In the genomic region with DNA sequence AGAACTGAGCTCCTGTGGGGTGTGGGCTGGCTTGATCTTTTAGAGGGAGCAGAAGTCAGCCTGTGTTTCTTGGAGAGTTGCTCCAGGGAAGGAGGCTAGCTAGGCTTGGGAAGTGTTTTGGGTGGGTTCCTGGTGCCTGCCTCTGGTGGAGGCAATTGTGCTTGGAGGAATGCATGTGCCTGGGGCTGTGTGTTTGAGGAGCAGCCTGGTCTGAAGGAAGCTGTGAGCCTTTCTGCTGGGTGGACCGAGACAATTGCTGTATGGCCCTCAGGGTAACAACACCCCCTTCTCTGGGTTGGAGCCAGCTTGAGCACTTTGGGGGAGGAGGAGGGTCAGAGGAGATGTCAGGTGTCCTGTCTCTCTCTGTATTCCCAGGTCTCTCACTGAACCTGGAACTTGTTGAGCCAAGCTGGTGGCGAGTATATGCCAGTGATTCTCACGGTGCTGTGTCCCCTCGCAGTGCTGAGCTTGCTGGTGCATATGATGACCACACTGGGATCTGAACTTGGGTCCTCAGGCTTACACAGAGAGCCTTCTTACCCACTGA, we compare ENCODE assay signal across 9 mouse cellular contexts. TPM values are rescaled to one million over a fixed set of nuclear protein-coding genes. Genes with fewer than 3 reads are reported as not detected.
DNase-seq lines count a peak whose midpoint lies in the region; ATAC-seq lines count a peak whose summit lies in the region.
"Had no signal": no experiment of that assay in that cellular context is flagged by ENCODE, and none has a peak within 500 bp of the region (broad histone marks: within the 10 kb centered on the region; RNA-seq: fewer than 3 reads in every experiment).

No protein-coding gene starts in this region.

- peak overlapping the region; percentile 87 for H3K9ac ChIP-seq in heart, embryonic 12.5 days
- peak overlapping the region; percentile 78 for H3K9ac ChIP-seq in hindbrain, embryonic 13.5 days
- H3K9ac ChIP-seq in midbrain, embryonic 11.5 days (ENCODE audit: low read length) = 0 out of 2 replicates have a peak overlapping the region, but pooled peaks have one; percentile 7

- no peak for ATAC-seq in heart, embryonic 12.5 days (ENCODE audit: insufficient number of reproducible peaks, low FRiP score)
- no peak for ATAC-seq in hindbrain, embryonic 13.5 days (ENCODE audit: low FRiP score)
- ATAC-seq in midbrain, embryonic 11.5 days (ENCODE audit: low FRiP score) = no peak
- ATAC-seq in monocyte, adult 5-6 weeks (replicated peaks; ENCODE audit: insufficient number of reproducible peaks, low FRiP score, low TSS enrichment, poor library complexity, severe bottlenecking) = no peak

- no peak for DNase-seq in heart, postnatal 14 days
- no peak for DNase-seq in midbrain, embryonic 11.5 days (ENCODE audit: low spot score, missing footprints)
- no peak for DNase-seq in spleen, adult 18-20 months
- DNase-seq in right cerebral cortex, postnatal 25 days = no peak

- H3K9me3 ChIP-seq in heart, embryonic 12.5 days (replicated peaks) = no peaks in the 10 kb centered on the region
- H3K9me3 ChIP-seq in hindbrain, embryonic 13.5 days = no peaks in the 10 kb centered on the region
- H3K9me3 ChIP-seq in midbrain, embryonic 11.5 days (ENCODE audit: control insufficient read depth, low read length) = no peaks in the 10 kb centered on the region

- no peaks in the 10 kb centered on the region for H3K36me3 ChIP-seq in heart, embryonic 12.5 days
- no peaks in the 10 kb centered on the region for H3K36me3 ChIP-seq in hindbrain, embryonic 13.5 days
- no peaks in the 10 kb centered on the region for H3K36me3 ChIP-seq in midbrain, embryonic 11.5 days (ENCODE audit: control insufficient read depth, insufficient read depth, low read length)

- WGBS in heart, embryonic 12.5 days = 65% methylated on average over 4 of the region's 4 CpGs
- 76% methylated on average over 4 of the region's 4 CpGs for WGBS in hindbrain, embryonic 13.5 days
- 74% methylated on average over 4 of the region's 4 CpGs for WGBS in midbrain, embryonic 11.5 days

- intact Hi-C loops in heart, postnatal 14 days (cut with DNase I) = no loop called here

- H3K27me3 ChIP-seq in heart, embryonic 12.5 days (replicated peaks) = no peaks in the 10 kb centered on the region
- peaks cover 9% of the 10 kb centered on the region; the same call in 1 of the 2 replicates for H3K27me3 ChIP-seq in hindbrain, embryonic 13.5 days
- peaks cover 13% of the 10 kb centered on the region for H3K27me3 ChIP-seq in midbrain, embryonic 11.5 days (ENCODE audit: control insufficient read depth, insufficient read depth, low read length)

- peaks cover 84% of the 10 kb centered on the region for H3K4me1 ChIP-seq in heart, embryonic 12.5 days (replicated peaks)
- H3K4me1 ChIP-seq in brown adipose tissue, adult 24 weeks (ENCODE audit: control insufficient read depth, insufficient read depth, insufficient read length, low read length) = peaks cover 7% of the 10 kb centered on the region; the same call in 1 of the 2 replicates
- H3K4me1 ChIP-seq in hindbrain, embryonic 13.5 days (replicated peaks) = peaks cover 39% of the 10 kb centered on the region
- peaks cover 11% of the 10 kb centered on the region for H3K4me1 ChIP-seq in midbrain, embryonic 11.5 days (ENCODE audit: control insufficient read depth, insufficient read depth, low read length)

- H3K27ac ChIP-seq in heart, embryonic 12.5 days (ENCODE audit: poor library complexity, severe bottlenecking) = peak overlapping the region; percentile 72; the same call in 1 of the 2 replicates
- H3K27ac ChIP-seq in brown adipose tissue, adult 24 weeks (replicated peaks; ENCODE audit: low read depth, low read length) = peak overlapping the region; percentile 12
- no peak overlapping the region for H3K27ac ChIP-seq in hindbrain, embryonic 13.5 days
- no peak overlapping the region for H3K27ac ChIP-seq in midbrain, embryonic 11.5 days (ENCODE audit: low read depth, low read length)

- H3K4me3 ChIP-seq in heart, embryonic 12.5 days = peak overlapping the region; percentile 64
- peak overlapping the region; percentile 62 for H3K4me3 ChIP-seq in brown adipose tissue, adult 24 weeks (ENCODE audit: insufficient read depth, low read depth, low read length)
- peak overlapping the region; percentile 54 for H3K4me3 ChIP-seq in hindbrain, embryonic 13.5 days
- H3K4me3 ChIP-seq in midbrain, embryonic 11.5 days (ENCODE audit: low read depth, low read length) = no peak overlapping the region

- H3K4me2 ChIP-seq in heart, embryonic 12.5 days = peak overlapping the region; percentile 96
- H3K4me2 ChIP-seq in hindbrain, embryonic 13.5 days = peak overlapping the region; percentile 81
- H3K4me2 ChIP-seq in midbrain, embryonic 11.5 days = peak overlapping the region; percentile 91; the same call in 1 of the 2 replicates

RNA-seq across cellular contexts. Expression of a gene that starts 17.8 kb away (rescaled TPM):
- 38.0 and 39.7 TPM in 2 replicates for polyA plus RNA-seq in heart, embryonic 12.5 days (2016; fragmentation: Nextera tagmentation; extraction: Ambion mirVana)
- 1 to 10 TPM; 9.7 to 9.9 TPM for total RNA-seq in heart, postnatal 14 days (2021)
- 4.8 and 7.5 TPM in 2 replicates for polyA plus RNA-seq in brown adipose tissue, adult 24 weeks (2012; ENCODE audit: insufficient read depth, insufficient read length, missing spikeins)
- 22.6 and 25.1 TPM in 2 replicates for polyA plus RNA-seq in hindbrain, embryonic 13.5 days (2015; fragmentation: Nextera tagmentation; extraction: Ambion mirVana)
- 36.8 and 40.1 TPM in 2 replicates for polyA plus RNA-seq in midbrain, embryonic 11.5 days (2014; fragmentation: Nextera tagmentation; extraction: Ambion mirVana)
- 0.39 to 3.0 TPM in 2 of 3 replicates, not detected in the other for total RNA-seq in monocyte, adult 5-6 weeks (2017)

RNA-seq across cellular contexts. Expression of a gene that starts 17.9 kb away (rescaled TPM):
- polyA plus RNA-seq in heart, embryonic 12.5 days (2016; fragmentation: Nextera tagmentation; extraction: Ambion mirVana) = 0.32 and 0.34 TPM in 2 replicates
- total RNA-seq in heart, postnatal 14 days (2021) = under 1 TPM; 0.17 to 0.29 TPM
- not detected in 2 replicates for polyA plus RNA-seq in brown adipose tissue, adult 24 weeks (2012; ENCODE audit: insufficient read depth, insufficient read length, missing spikeins)
- 1.5 and 1.7 TPM in 2 replicates for polyA plus RNA-seq in hindbrain, embryonic 13.5 days (2015; fragmentation: Nextera tagmentation; extraction: Ambion mirVana)
- 1.3 and 1.5 TPM in 2 replicates for polyA plus RNA-seq in midbrain, embryonic 11.5 days (2014; fragmentation: Nextera tagmentation; extraction: Ambion mirVana)
- total RNA-seq in monocyte, adult 5-6 weeks (2017) = 0.21 TPM in 1 of 3 replicates, not detected in the others
- total RNA-seq: granulocyte monocyte progenitor cell, adult 5-6 weeks had no signal

RNA-seq across cellular contexts. Expression of a gene that starts 22.1 kb away (rescaled TPM):
- 40.7 and 45.2 TPM in 2 replicates for polyA plus RNA-seq in heart, embryonic 12.5 days (2016; fragmentation: Nextera tagmentation; extraction: Ambion mirVana)
- 10 to 100 TPM; 33.0 to 36.3 TPM for total RNA-seq in heart, postnatal 14 days (2021)
- polyA plus RNA-seq in brown adipose tissue, adult 24 weeks (2012; ENCODE audit: insufficient read depth, insufficient read length, missing spikeins) = 31.1 and 34.2 TPM in 2 replicates
- 15.2 and 18.0 TPM in 2 replicates for polyA plus RNA-seq in hindbrain, embryonic 13.5 days (2015; fragmentation: Nextera tagmentation; extraction: Ambion mirVana)
- 5.0 and 5.1 TPM in 2 replicates for polyA plus RNA-seq in midbrain, embryonic 11.5 days (2014; fragmentation: Nextera tagmentation; extraction: Ambion mirVana)
- 1.1 TPM in 1 of 3 replicates, not detected in the others for total RNA-seq in monocyte, adult 5-6 weeks (2017)

RNA-seq across cellular contexts. Expression of a gene that starts 38.9 kb away (rescaled TPM):
- 2,254 and 2,412 TPM in 2 replicates for polyA plus RNA-seq in heart, embryonic 12.5 days (2016; fragmentation: Nextera tagmentation; extraction: Ambion mirVana)
- total RNA-seq in heart, postnatal 14 days (2021) = 1,000 to 10,000 TPM; 2,034 to 2,074 TPM
- polyA plus RNA-seq in brown adipose tissue, adult 24 weeks (2012; ENCODE audit: insufficient read depth, insufficient read length, missing spikeins) = 4,010 and 5,287 TPM in 2 replicates
- 1,535 and 1,618 TPM in 2 replicates for polyA plus RNA-seq in hindbrain, embryonic 13.5 days (2015; fragmentation: Nextera tagmentation; extraction: Ambion mirVana)
- polyA plus RNA-seq in midbrain, embryonic 11.5 days (2014; fragmentation: Nextera tagmentation; extraction: Ambion mirVana) = 1,347 and 1,422 TPM in 2 replicates
- total RNA-seq in monocyte, adult 5-6 weeks (2017) = 676 to 886 TPM (median 682 TPM) in 3 replicates

Comparison
In these comparisons a context has a peak if more than half of its experiments do, and no peak if none do; other contexts are left out.
1. H3K27ac ChIP-seq: peak in heart, embryonic 12.5 days (single experiment) and brown adipose tissue, adult 24 weeks (single experiment); none in hindbrain, embryonic 13.5 days (single experiment) and midbrain, embryonic 11.5 days (single experiment).
2. H3K9ac ChIP-seq: peak in every context shown above with its lines; median percentile 87 in heart, embryonic 12.5 days; 78 in hindbrain, embryonic 13.5 days; 7 in midbrain, embryonic 11.5 days.
3. Peak in every context shown above with its lines, with median percentiles within 50 percentile points of each other: H3K4me2 ChIP-seq.